Mouse (Mus musculus): ENCODE measurements around the gene Hapln2.

Hapln2 gene

GRCm38 (mm10) chr3:88027434-88028186 lies at the start of gene Hapln2:
Gene Hapln2, minus strand, starts transcription at chr3:88027583.
- no peak for DNase-seq (ENCODE audit: low spot score in 2 of 2)

GRCm38 (mm10) chr3:88074766-88075165 lies 47.4 kb upstream of the Hapln2 start:
- no peak for DNase-seq (ENCODE audit: low spot score in 2 of 2)

GRCm38 (mm10) chr3:88074351-88074750 lies 47.0 kb upstream of the Hapln2 start:
- DNase-seq (ENCODE audit: low spot score in 2 of 2): no peak

GRCm38 (mm10) chr3:88073631-88074030 lies 46.2 kb upstream of the Hapln2 start:
- no peak for DNase-seq (ENCODE audit: low spot score in 2 of 2)

- DNase-seq (ENCODE audit: low spot score in 2 of 2): peak; percentile 92 to 93
These were observed 44.4 kb upstream of the Hapln2 start for GRCm38 (mm10) chr3:88071783-88072182.

- no peak for DNase-seq (ENCODE audit: low spot score in 2 of 2)
These were observed 41.0 kb upstream of the Hapln2 start for GRCm38 (mm10) chr3:88068386-88068785.

GRCm38 (mm10) chr3:88057902-88058696 lies 30.7 kb upstream of the Hapln2 start, which contains the start of gene Naxe:
Gene Naxe, minus strand, starts transcription at chr3:88058495.
- DNase-seq (ENCODE audit: low spot score in 2 of 2): peak; percentile 81 to 83

GRCm38 (mm10) chr3:88057030-88057429 lies 29.6 kb upstream of the Hapln2 start:
- no peak for DNase-seq (ENCODE audit: low spot score in 2 of 2)

GRCm38 (mm10) chr3:88049532-88049931 lies 22.1 kb upstream of the Hapln2 start:
- DNase-seq (ENCODE audit: low spot score in 2 of 2): no peak

GRCm38 (mm10) chr3:88042661-88043421 lies 15.5 kb upstream of the Hapln2 start, which contains the start of gene Gpatch4:
Gene Gpatch4, plus strand, starts transcription at chr3:88043108.
- peak; percentile 86 to 89 for DNase-seq (ENCODE audit: low spot score in 2 of 2)

GRCm38 (mm10) chr3:88035561-88036293 lies 8.3 kb upstream of the Hapln2 start:
- no peak for DNase-seq (ENCODE audit: low spot score in 2 of 2)

GRCm38 (mm10) chr3:88033506-88033905 lies 6.1 kb upstream of the Hapln2 start:
- DNase-seq (ENCODE audit: low spot score in 2 of 2): no peak

GRCm38 (mm10) chr3:88030608-88031395 lies 3.4 kb upstream of the Hapln2 start:
- peak; percentile 14 to 42 for DNase-seq (ENCODE audit: low spot score in 2 of 2)

- DNase-seq (ENCODE audit: low spot score in 2 of 2): no peak
These were observed 560 bp downstream of the Hapln2 start for GRCm38 (mm10) chr3:88026823-88027222.

GRCm38 (mm10) chr3:88023192-88024074 lies 4.0 kb downstream of the Hapln2 start:
- DNase-seq (ENCODE audit: low spot score in 2 of 2): no peak

- peak; percentile 65 to 68 for DNase-seq (ENCODE audit: low spot score in 2 of 2)
These were observed 4.8 kb downstream of the Hapln2 start for GRCm38 (mm10) chr3:88022322-88023191.

GRCm38 (mm10) chr3:88010634-88011265 lies 16.6 kb downstream of the Hapln2 start:
- DNase-seq (ENCODE audit: low spot score in 2 of 2): no peak

Data from frontal cortex, postnatal 36 days (tissue).